19 mouse cellular contexts compared by ENCODE assay signal in the genomic region with DNA sequence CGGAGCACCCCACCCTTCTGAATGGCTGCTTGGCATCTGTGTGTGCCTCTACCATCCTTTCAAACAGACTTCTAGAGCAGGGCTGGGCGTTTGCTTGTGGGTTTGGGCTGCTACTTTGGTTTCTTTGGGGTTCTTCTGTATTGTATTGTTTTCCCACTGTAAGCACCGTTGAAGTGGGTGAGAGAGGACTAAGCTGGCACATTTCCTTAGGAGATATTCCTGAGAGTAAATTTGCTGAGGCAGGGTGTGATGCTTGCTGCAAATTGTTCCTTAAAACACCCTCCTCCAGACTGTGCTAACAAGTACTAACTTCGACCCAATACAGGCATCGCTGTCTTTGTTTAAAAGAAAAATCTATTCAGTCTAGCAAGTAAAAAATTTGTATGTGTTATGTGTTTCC.
"Had no signal": no experiment of that assay in that cellular context is flagged by ENCODE, and none has a peak within 500 bp of the region (broad histone marks: within the 10 kb centered on the region; RNA-seq: fewer than 3 reads in every experiment).

No protein-coding gene starts in this region.

- DNase-seq: kidney, postnatal 10 days; kidney, postnatal 36 days; layer of hippocampus, postnatal 36 days; liver, embryonic 13.5 days; lung, embryonic 14.5 days; lung, postnatal 36 days; midbrain, embryonic 14.5 days; right cerebral cortex, adult 18-20 months; right cerebral cortex, postnatal 14 days; right cerebral cortex, postnatal 4 days; thymus, adult 18-20 months; thymus, postnatal 36 days had no signal

- H3K27me3 ChIP-seq: kidney, embryonic 15.5 days; liver, embryonic 13.5 days; neural tube, embryonic 12.5 days; neural tube, embryonic 15.5 days; stomach, embryonic 15.5 days had no signal

- H3K36me3 ChIP-seq: kidney, embryonic 15.5 days; liver, embryonic 13.5 days; neural tube, embryonic 12.5 days; neural tube, embryonic 15.5 days; stomach, embryonic 15.5 days had no signal

- H3K4me3 ChIP-seq: kidney, embryonic 15.5 days; left cerebral cortex, adult 2 months; liver, embryonic 13.5 days; neural tube, embryonic 12.5 days; neural tube, embryonic 15.5 days; stomach, embryonic 15.5 days had no signal

- H3K4me2 ChIP-seq: kidney, embryonic 15.5 days; liver, embryonic 13.5 days; lung, embryonic 14.5 days; midbrain, embryonic 11.5 days; neural tube, embryonic 12.5 days; neural tube, embryonic 15.5 days; stomach, embryonic 15.5 days had no signal

- H3K9me3 ChIP-seq: kidney, embryonic 15.5 days; liver, embryonic 13.5 days; neural tube, embryonic 12.5 days; neural tube, embryonic 15.5 days; stomach, embryonic 15.5 days had no signal

- H3K4me1 ChIP-seq: liver, embryonic 13.5 days; neural tube, embryonic 15.5 days had no signal

- H3K9ac ChIP-seq: kidney, embryonic 15.5 days; liver, embryonic 13.5 days; lung, embryonic 14.5 days; neural tube, embryonic 12.5 days; neural tube, embryonic 15.5 days; stomach, embryonic 15.5 days had no signal

- H3K27ac ChIP-seq: kidney, embryonic 15.5 days; left cerebral cortex, adult 2 months; liver, embryonic 13.5 days; neural tube, embryonic 12.5 days; neural tube, embryonic 15.5 days; stomach, embryonic 15.5 days had no signal

- ATAC-seq: lung, postnatal 0 days had no signal
